Mouse (Mus musculus) layer of hippocampus, adult 18-20 months (tissue): ENCODE data around the gene Pccb. TPM values are rescaled to one million over a fixed set of nuclear protein-coding genes. Genes with fewer than 3 reads are reported as not detected.

ENCODE experiments used
- DNase-seq, 2 experiments: peaks; one replicate each; pipeline ENCODE4 v3.0.0; 2022; ENCODE audit warnings: low spot score in 2 of 2
- total RNA-seq, 2 experiments: library from RNA; stranded (reverse); gene quantifications; 2 replicates each; pipeline ENCODE4 v1.2.3; 2021

Gene Pccb
- total RNA-seq, 2 experiments from 2014 or later = 43.3 to 43.9 TPM

- DNase-seq = no peak
Observed at GRCm38 (mm10) chr9:101052007-101052406, 17.3 kb upstream of the Pccb start.

GRCm38 (mm10) chr9:101045710-101046338 is 11.1 kb upstream of the Pccb start:
- DNase-seq = no peak

GRCm38 (mm10) chr9:101042249-101042648 is 7.6 kb upstream of the Pccb start:
- DNase-seq = no peak

GRCm38 (mm10) chr9:101041508-101041907 is 6.8 kb upstream of the Pccb start:
- DNase-seq = no peak

- no peak for DNase-seq
Observed at GRCm38 (mm10) chr9:101038634-101039033, 3.9 kb upstream of the Pccb start.

GRCm38 (mm10) chr9:101037396-101037795 is 2.7 kb upstream of the Pccb start:
- DNase-seq = no peak

GRCm38 (mm10) chr9:101036876-101037275 is 2.2 kb upstream of the Pccb start:
- no peak for DNase-seq

GRCm38 (mm10) chr9:101035836-101036596 is 1.3 kb upstream of the Pccb start:
- DNase-seq = no peak

GRCm38 (mm10) chr9:101033761-101034447 is 794 bp downstream of the Pccb start:
- no peak for DNase-seq

GRCm38 (mm10) chr9:101018768-101019167 is 15.9 kb downstream of the Pccb start:
- DNase-seq = no peak

GRCm38 (mm10) chr9:101017734-101018516 is 16.8 kb downstream of the Pccb start:
- no peak for DNase-seq

- DNase-seq = no peak
Observed at GRCm38 (mm10) chr9:101015324-101015723, 19.4 kb downstream of the Pccb start.

GRCm38 (mm10) chr9:101012433-101012832 is 22.3 kb downstream of the Pccb start:
- no peak for DNase-seq

- no peak for DNase-seq
Observed at GRCm38 (mm10) chr9:101005866-101006265, 28.8 kb downstream of the Pccb start.

GRCm38 (mm10) chr9:101003302-101003701 is 31.4 kb downstream of the Pccb start:
- DNase-seq = no peak

GRCm38 (mm10) chr9:101002841-101003240 is 31.9 kb downstream of the Pccb start:
- DNase-seq = no peak

- no peak for DNase-seq
Observed at GRCm38 (mm10) chr9:101002053-101002452, 32.6 kb downstream of the Pccb start.

- DNase-seq = no peak
Observed at GRCm38 (mm10) chr9:100997138-100997537, 37.6 kb downstream of the Pccb start.

GRCm38 (mm10) chr9:100993937-100994336 is 40.8 kb downstream of the Pccb start:
- DNase-seq = no peak

- no peak for DNase-seq
Observed at GRCm38 (mm10) chr9:100992191-100992590, 42.5 kb downstream of the Pccb start.

GRCm38 (mm10) chr9:100991321-100991720 is 43.4 kb downstream of the Pccb start:
- DNase-seq = no peak
